Mouse (Mus musculus) hindbrain, embryonic 15.5 days (tissue): ENCODE data around the gene Irf7. TPM values are rescaled to one million over a fixed set of nuclear protein-coding genes. Genes with fewer than 3 reads are reported as not detected.
A peak's percentile ranks its signal among the peaks of the same experiment; 100 is the strongest.
"Not testable (repeated sequence)": the region's sequence is repeated elsewhere in the genome, so short reads cannot be mapped to it uniquely, and the experiment has no call there.

Source experiments
- ATAC-seq: fragments of 200-750 bp; cut with Nextera tagmentation; 2 replicates; pipeline ENCODE4 v1.8.0; 2017; ENCODE audit warnings: low read depth, moderate number of reproducible peaks, moderate TSS enrichment; ENCODE audit not compliant: low FRiP score
- H3K27ac ChIP-seq: fragments of 300-500 bp; sonication (generic); replicated peaks from 2 replicates; pipeline ENCODE4 v1.5.1; 2015; ENCODE audit warnings: mild to moderate bottlenecking, inconsistent platforms
- H3K27me3 ChIP-seq: fragments of 300-500 bp; sonication (generic); 2 replicates; pipeline ENCODE4 v1.6.1; 2015; ENCODE audit warnings: control low read depth, inconsistent platforms
- H3K36me3 ChIP-seq: fragments of 300-500 bp; sonication (generic); 2 replicates; pipeline ENCODE4 v1.6.1; 2015; ENCODE audit warnings: control low read depth, inconsistent platforms
- H3K4me1 ChIP-seq: fragments of 300-500 bp; sonication (generic); replicated peaks from 2 replicates; pipeline ENCODE4 v1.6.1; 2015; ENCODE audit warnings: control low read depth, inconsistent platforms
- H3K4me2 ChIP-seq: fragments of 300-500 bp; sonication (generic); 2 replicates; pipeline ENCODE4 v1.6.1; 2015; ENCODE audit warnings: moderate library complexity, mild to moderate bottlenecking, inconsistent platforms
- H3K4me3 ChIP-seq: fragments of 300-500 bp; sonication (generic); 2 replicates; pipeline ENCODE4 v1.5.1; 2015; ENCODE audit warnings: mild to moderate bottlenecking, inconsistent platforms
- H3K9ac ChIP-seq: fragments of 300-500 bp; sonication (generic); 2 replicates; pipeline ENCODE4 v1.6.1; 2015; ENCODE audit warnings: inconsistent platforms
- H3K9me3 ChIP-seq: fragments of 300-500 bp; sonication (generic); 2 replicates; pipeline ENCODE4 v1.6.1; 2016; ENCODE audit warnings: control low read depth, inconsistent platforms
- WGBS: fragments of 180-500 bp; shearing (Covaris S2); methylation state at CpG from one replicate; pipeline ENCODE4 v1.1.7; 2015; 5-methylcytosine and 5-hydroxymethylcytosine counted together
- polyA plus RNA-seq: library from polyadenylated mRNA; unstranded; fragments of >200 nt; fragmentation: Nextera tagmentation; extraction: Ambion mirVana; gene quantifications from 2 replicates; pipeline ENCODE4 v1.2.1, GENCODE M21; 2015

Gene Irf7
- polyA plus RNA-seq, 1 experiment from 2014 or later: 1.5 TPM

- Histone ChIP-seq H3K9me3 (no peaks in the 10 kb centered on the region), H3K27ac (no peak overlapping the region), H3K4me2 (no peak overlapping the region), H3K4me1 (peaks cover 8% of the 10 kb centered on the region), H3K27me3 (no peaks in the 10 kb centered on the region), H3K9ac (no peak overlapping the region), H3K36me3 (peaks cover 6% of the 10 kb centered on the region; the same call in 1 of the 2 replicates), H3K4me3 (no peak overlapping the region)
- no peak for ATAC-seq
- 84% methylated on average over 24 of the region's 24 CpGs for WGBS
These were observed 2.4 kb upstream of the Irf7 start for GRCm38 (mm10) chr7:141268466-141269272.

- Histone ChIP-seq H3K36me3 (peaks cover 39% of the 10 kb centered on the region), H3K4me2 (no peak overlapping the region), H3K9ac (no peak overlapping the region), H3K9me3 (no peaks in the 10 kb centered on the region), H3K27ac (no peak overlapping the region), H3K4me1 (peaks cover 8% of the 10 kb centered on the region), H3K4me3 (no peak overlapping the region), H3K27me3 (no peaks in the 10 kb centered on the region)
- ATAC-seq: no peak
- 36% methylated on average over 11 of the region's 11 CpGs for WGBS
These were observed 906 bp downstream of the Irf7 start for GRCm38 (mm10) chr7:141265411-141265738.

GRCm38 (mm10) chr7:141264761-141265410, 1.4 kb downstream of the Irf7 start:
- H3K27me3 ChIP-seq: no peaks in the 10 kb centered on the region
- ATAC-seq: no peak
- H3K4me2 ChIP-seq: no peak overlapping the region
- no peaks in the 10 kb centered on the region for H3K9me3 ChIP-seq
- H3K4me3 ChIP-seq: no peak overlapping the region
- peaks cover 44% of the 10 kb centered on the region for H3K36me3 ChIP-seq
- no peak overlapping the region for H3K9ac ChIP-seq
- WGBS: 38% methylated on average over 12 of the region's 12 CpGs
- H3K4me1 ChIP-seq: peaks cover 8% of the 10 kb centered on the region
- H3K27ac ChIP-seq: no peak overlapping the region

- no peak for ATAC-seq
- H3K4me2 ChIP-seq: no peak overlapping the region
- H3K9ac ChIP-seq: no peak overlapping the region
- H3K4me3 ChIP-seq: no peak overlapping the region
- peaks cover 51% of the 10 kb centered on the region for H3K36me3 ChIP-seq
- H3K9me3 ChIP-seq: no peaks in the 10 kb centered on the region
- H3K27ac ChIP-seq: no peak overlapping the region
- H3K4me1 ChIP-seq: peaks cover 8% of the 10 kb centered on the region
- WGBS: 67% methylated on average over 11 of the region's 11 CpGs
- H3K27me3 ChIP-seq: no peaks in the 10 kb centered on the region
These were observed 2.1 kb downstream of the Irf7 start for GRCm38 (mm10) chr7:141264041-141264700.

GRCm38 (mm10) chr7:141263640-141264039, 2.6 kb downstream of the Irf7 start:
- Histone ChIP-seq H3K36me3 (peaks cover 56% of the 10 kb centered on the region), H3K27ac (no peak overlapping the region), H3K27me3 (no peaks in the 10 kb centered on the region), H3K4me1 (peaks cover 8% of the 10 kb centered on the region), H3K4me2 (no peak overlapping the region), H3K4me3 (no peak overlapping the region), H3K9me3 (no peaks in the 10 kb centered on the region), H3K9ac (no peak overlapping the region)
- ATAC-seq: no peak
- WGBS: 89% methylated on average over 13 of the region's 13 CpGs

GRCm38 (mm10) chr7:141261480-141261879, 4.8 kb downstream of the Irf7 start:
- Histone ChIP-seq H3K36me3 (peaks cover 78% of the 10 kb centered on the region), H3K4me3 (no peak overlapping the region), H3K9ac (no peak overlapping the region), H3K27me3 (no peaks in the 10 kb centered on the region), H3K4me1 (peaks cover 8% of the 10 kb centered on the region), H3K4me2 (no peak overlapping the region), H3K9me3 (no peaks in the 10 kb centered on the region), H3K27ac (no peak overlapping the region)
- 89% methylated on average over 3 of the region's 3 CpGs for WGBS
- no peak for ATAC-seq

GRCm38 (mm10) chr7:141256159-141256558, 10.1 kb downstream of the Irf7 start:
- Histone ChIP-seq H3K36me3 (peaks cover 81% of the 10 kb centered on the region), H3K27ac (no peak overlapping the region), H3K4me3 (no peak overlapping the region), H3K27me3 (no peaks in the 10 kb centered on the region), H3K4me1 (no peaks in the 10 kb centered on the region), H3K9me3 (no peaks in the 10 kb centered on the region), H3K9ac (no peak overlapping the region), H3K4me2 (no peak overlapping the region)
- no peak for ATAC-seq
- 93% methylated on average over 10 of the region's 10 CpGs for WGBS

GRCm38 (mm10) chr7:141250486-141250885, 15.8 kb downstream of the Irf7 start:
- not testable (repeated sequence) for H3K4me3 ChIP-seq, H3K4me1 ChIP-seq, H3K27ac ChIP-seq, H3K4me2 ChIP-seq, H3K9me3 ChIP-seq, H3K9ac ChIP-seq, H3K27me3 ChIP-seq, ATAC-seq
- WGBS: 93% methylated on average over 4 of the region's 4 CpGs
- H3K36me3 ChIP-seq: peaks cover 73% of the 10 kb centered on the region

- Histone ChIP-seq H3K4me2 (no peak overlapping the region), H3K9ac (no peak overlapping the region), H3K27me3 (no peaks in the 10 kb centered on the region), H3K27ac (no peak overlapping the region), H3K4me3 (no peak overlapping the region), H3K4me1 (peaks cover 26% of the 10 kb centered on the region), H3K36me3 (peaks cover 53% of the 10 kb centered on the region), H3K9me3 (no peaks in the 10 kb centered on the region)
- no peak for ATAC-seq
- 94% methylated on average over 10 of the region's 10 CpGs for WGBS
These were observed 34.7 kb downstream of the Irf7 start for GRCm38 (mm10) chr7:141231551-141231950.

GRCm38 (mm10) chr7:141231111-141231510, 35.2 kb downstream of the Irf7 start:
- no peak overlapping the region for H3K4me2 ChIP-seq
- H3K4me1 ChIP-seq: peaks cover 26% of the 10 kb centered on the region
- no peak overlapping the region for H3K9ac ChIP-seq
- 92% methylated on average over 3 of the region's 3 CpGs for WGBS
- ATAC-seq: no peak
- no peaks in the 10 kb centered on the region for H3K27me3 ChIP-seq
- H3K4me3 ChIP-seq: no peak overlapping the region
- no peaks in the 10 kb centered on the region for H3K9me3 ChIP-seq
- H3K27ac ChIP-seq: no peak overlapping the region
- H3K36me3 ChIP-seq: peaks cover 50% of the 10 kb centered on the region

GRCm38 (mm10) chr7:141230570-141230969, 35.7 kb downstream of the Irf7 start:
- H3K36me3 ChIP-seq: peaks cover 45% of the 10 kb centered on the region
- H3K27ac ChIP-seq: no peak overlapping the region
- 100% methylated on average over 4 of the region's 4 CpGs for WGBS
- peaks cover 26% of the 10 kb centered on the region for H3K4me1 ChIP-seq
- H3K9ac ChIP-seq: no peak overlapping the region
- peak overlapping the region; percentile 95; the same call in 1 of the 2 replicates for H3K4me2 ChIP-seq
- H3K27me3 ChIP-seq: no peaks in the 10 kb centered on the region
- no peak overlapping the region for H3K4me3 ChIP-seq
- no peak for ATAC-seq
- no peaks in the 10 kb centered on the region for H3K9me3 ChIP-seq

- peak overlapping the region; percentile 94 for H3K9ac ChIP-seq
- H3K4me1 ChIP-seq: peaks cover 26% of the 10 kb centered on the region
- no peaks in the 10 kb centered on the region for H3K27me3 ChIP-seq
- WGBS: 63% methylated on average over 6 of the region's 6 CpGs
- H3K4me3 ChIP-seq: peak overlapping the region; percentile 94
- peak overlapping the region; percentile 95 for H3K4me2 ChIP-seq
- ATAC-seq: no peak
- no peak overlapping the region for H3K27ac ChIP-seq
- peaks cover 36% of the 10 kb centered on the region for H3K36me3 ChIP-seq
- no peaks in the 10 kb centered on the region for H3K9me3 ChIP-seq
These were observed 36.6 kb downstream of the Irf7 start for GRCm38 (mm10) chr7:141229702-141230101.
